12 mouse cellular contexts compared by ENCODE assay signal in the genomic region with DNA sequence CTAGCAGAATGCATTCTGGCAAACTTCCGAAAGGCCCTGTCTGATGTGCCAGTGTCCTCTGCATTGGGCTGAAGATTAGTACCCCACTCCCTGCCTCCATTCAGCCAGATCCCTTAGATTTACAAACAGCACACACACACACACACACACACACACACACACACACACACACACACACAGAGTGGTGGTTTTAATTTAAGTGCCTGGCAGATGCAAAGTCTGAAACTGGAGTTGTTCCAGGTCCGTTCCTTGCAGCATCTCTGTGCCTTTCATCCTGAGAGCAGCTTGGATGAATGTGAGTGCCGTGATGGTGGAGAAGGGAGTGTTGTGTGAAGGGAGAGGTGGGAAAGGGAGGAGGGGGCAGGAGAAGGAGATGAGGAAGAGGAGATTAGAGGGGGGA. TPM values are rescaled to one million over a fixed set of nuclear protein-coding genes. Genes with fewer than 3 reads are reported as not detected.
DNase-seq lines count a peak whose midpoint lies in the region; ATAC-seq and TF ChIP-seq lines count a peak whose summit lies in the region.
"Had no signal": no experiment of that assay in that cellular context is flagged by ENCODE, and none has a peak within 500 bp of the region (broad histone marks: within the 10 kb centered on the region; RNA-seq: fewer than 3 reads in every experiment).

No protein-coding gene starts in this region.

- H3K4me2 ChIP-seq in forebrain, embryonic 11.5 days (ENCODE audit: low read depth, low read length, severe bottlenecking), result no peak overlapping the region
- no peak overlapping the region for H3K4me2 ChIP-seq in intestine, embryonic 16.5 days (ENCODE audit: low read depth, low read length)

- H3K4me1 ChIP-seq in forebrain, embryonic 11.5 days (replicated peaks; ENCODE audit: control insufficient read depth, insufficient read depth, low read length), result peaks cover 13% of the 10 kb centered on the region; the same call in 1 of the 2 replicates
- H3K4me1 ChIP-seq in intestine, embryonic 16.5 days (ENCODE audit: control insufficient read depth, insufficient read depth, low read length), result peaks cover 12% of the 10 kb centered on the region

- intact Hi-C loops in left cerebral cortex, postnatal 14 days (cut with DNase I), result loop anchor here (5.0 to 10.0 kb wide), 3 partner anchors 67 to 255 kb away; partner anchors contain the start of gene Erich6b

- DNase-seq in layer of hippocampus, adult 2 months (ENCODE audit: low spot score in 2 of 2), result peak in 1 of 2 experiments; percentile 32
- DNase-seq in layer of hippocampus, postnatal 36 days, result no peak
- DNase-seq in forebrain, embryonic 11.5 days (ENCODE audit: low spot score), result peak; percentile 48
- DNase-seq in left cerebral cortex, postnatal 14 days (ENCODE audit: low spot score in 2 of 2), result peak; percentile 75 to 93
- peak; percentile 76 to 90 for DNase-seq in right cerebral cortex, postnatal 10 days (ENCODE audit: low spot score in 2 of 2)
- DNase-seq in urinary bladder, postnatal 10 days (ENCODE audit: low spot score), result no peak
- no peak for DNase-seq in cerebellum, adult 11 months
- DNase-seq: liver, postnatal 0 days had no signal

- H3K27ac ChIP-seq in layer of hippocampus, adult 2 months, result peak overlapping the region; percentile 65; the same call in 1 of the 2 replicates
- no peak overlapping the region for H3K27ac ChIP-seq in forebrain, embryonic 11.5 days (ENCODE audit: low read depth, low read length)
- no peak overlapping the region for H3K27ac ChIP-seq in intestine, embryonic 16.5 days (ENCODE audit: low read length)

- H3K36me3 ChIP-seq in forebrain, embryonic 11.5 days (ENCODE audit: control insufficient read depth, insufficient read depth, low read length), result no peaks in the 10 kb centered on the region
- no peaks in the 10 kb centered on the region for H3K36me3 ChIP-seq in intestine, embryonic 16.5 days (ENCODE audit: control insufficient read depth, insufficient read depth, low read length)

- no peaks in the 10 kb centered on the region for H3K9me3 ChIP-seq in forebrain, embryonic 11.5 days (ENCODE audit: control insufficient read depth, low read length)
- 0 out of 2 replicates have a peak, but pooled peaks cover 4% of the 10 kb centered on the region for H3K9me3 ChIP-seq in intestine, embryonic 16.5 days (ENCODE audit: control insufficient read depth, low read length)

- H3K27me3 ChIP-seq in forebrain, embryonic 11.5 days (ENCODE audit: control insufficient read depth, insufficient read depth, low read length), result no peaks in the 10 kb centered on the region
- H3K27me3 ChIP-seq in intestine, embryonic 16.5 days (replicated peaks; ENCODE audit: control insufficient read depth, insufficient read depth, low read length), result no peaks in the 10 kb centered on the region; the same call in 1 of the 2 replicates

- ATAC-seq in forebrain, embryonic 11.5 days (replicated peaks; ENCODE audit: low FRiP score), result no peak
- ATAC-seq in intestine, embryonic 16.5 days, result no peak
- ATAC-seq: intestine, postnatal 0 days; liver, postnatal 0 days had no signal

- H3K4me3 ChIP-seq in layer of hippocampus, adult 2 months, result no peak overlapping the region
- H3K4me3 ChIP-seq in forebrain, embryonic 11.5 days (ENCODE audit: low read depth, low read length), result no peak overlapping the region
- H3K4me3 ChIP-seq in intestine, embryonic 16.5 days (ENCODE audit: low read length), result no peak overlapping the region

- peak overlapping the region; percentile 43; the same call in 1 of the 2 replicates for H3K9ac ChIP-seq in forebrain, embryonic 11.5 days (ENCODE audit: low read length)
- no peak overlapping the region for H3K9ac ChIP-seq in intestine, embryonic 16.5 days (ENCODE audit: low read depth, low read length)
- H3K9ac ChIP-seq: liver, postnatal 0 days had no signal

- no peak for TF ChIP-seq CTCF in layer of hippocampus, adult 2 months (conservative IDR thresholded peaks at IDR 0.05)

- WGBS in forebrain, embryonic 11.5 days, result 40% methylated on average over 3 of the region's 3 CpGs
- WGBS in intestine, embryonic 16.5 days, result 38% methylated on average over 3 of the region's 3 CpGs

RNA-seq across cellular contexts. Expression of gene Siah3, which starts 4.2 kb away (rescaled TPM):
- 1 to 10 TPM; 7.7 to 8.5 TPM for total RNA-seq in layer of hippocampus, adult 2 months (2021)
- total RNA-seq in layer of hippocampus, postnatal 36 days (2021), result 10 to 100 TPM in 1 of 2 experiments, 1 to 10 TPM in 1; 9.8 to 10.0 TPM
- 5.5 TPM in 2 replicates for polyA plus RNA-seq in forebrain, embryonic 11.5 days (2014; fragmentation: Nextera tagmentation; extraction: Ambion mirVana)
- 10 to 100 TPM; 11.4 to 12.5 TPM for total RNA-seq in left cerebral cortex, postnatal 14 days (2021)
- polyA plus RNA-seq in intestine, embryonic 16.5 days (2015; fragmentation: Nextera tagmentation; extraction: Ambion mirVana), result 0.12 and 0.16 TPM in 2 replicates
- total RNA-seq: megakaryocyte-erythroid progenitor cell, adult 5-6 weeks had no signal
- polyA plus RNA-seq: heart, embryonic 14.5 days; intestine, postnatal 0 days had no signal

Comparison
In these comparisons a context has a peak if more than half of its experiments do, and no peak if none do; other contexts are left out.
1. DNase-seq: peak in forebrain, embryonic 11.5 days (single experiment), left cerebral cortex, postnatal 14 days (2 of 2) and right cerebral cortex, postnatal 10 days (2 of 2); none in layer of hippocampus, postnatal 36 days (0 of 2), urinary bladder, postnatal 10 days (single experiment) and cerebellum, adult 11 months (single experiment).